In the genomic region with DNA sequence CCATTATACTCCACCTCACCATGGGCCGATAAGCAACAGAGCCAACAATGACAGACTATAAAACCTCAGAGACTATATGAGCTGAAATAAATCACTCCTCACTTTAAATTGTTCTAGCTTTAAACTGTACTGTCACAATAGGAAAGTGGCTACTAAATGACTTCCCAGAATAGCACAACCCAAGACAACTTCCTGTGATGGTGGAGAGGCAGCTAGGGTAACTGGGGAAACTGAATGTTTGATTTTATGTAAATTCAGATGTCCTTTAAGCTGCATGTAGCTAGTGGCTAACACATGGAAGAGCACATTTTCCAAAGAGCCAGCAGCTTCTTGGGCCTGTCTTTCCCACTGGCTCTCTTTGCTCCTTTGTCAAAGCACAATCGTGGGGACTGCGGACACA, we compare ENCODE assay signal across 18 mouse cellular contexts.
"Had no signal": no experiment of that assay in that cellular context is flagged by ENCODE, and none has a peak within 500 bp of the region (broad histone marks: within the 10 kb centered on the region; RNA-seq: fewer than 3 reads in every experiment).

No protein-coding gene starts in this region.

- DNase-seq: liver, postnatal 0 days; lung, adult 2 months; lung, postnatal 14 days; lung, postnatal 36 days; right cerebral cortex, postnatal 14 days; thymus, adult 2 months; thymus, postnatal 25 days; thymus, postnatal 4 days had no signal

- H3K4me2 ChIP-seq: lung, embryonic 15.5 days; midbrain, embryonic 11.5 days; midbrain, embryonic 13.5 days; midbrain, embryonic 15.5 days; neural tube, embryonic 12.5 days; stomach, embryonic 15.5 days had no signal

- H3K27me3 ChIP-seq: lung, embryonic 15.5 days; megakaryocyte, embryonic 14.5 days; midbrain, embryonic 13.5 days; midbrain, embryonic 15.5 days; neural tube, embryonic 12.5 days; stomach, embryonic 15.5 days had no signal

- H3K27ac ChIP-seq: lung, embryonic 15.5 days; macrophage; midbrain, embryonic 13.5 days; midbrain, embryonic 15.5 days; neural tube, embryonic 12.5 days; stomach, embryonic 15.5 days; stomach, postnatal 0 days had no signal

- ATAC-seq: liver, postnatal 0 days; lung, postnatal 0 days; midbrain, embryonic 13.5 days; midbrain, embryonic 15.5 days had no signal

- H3K9ac ChIP-seq: liver, postnatal 0 days; lung, embryonic 15.5 days; midbrain, embryonic 13.5 days; midbrain, embryonic 15.5 days; neural tube, embryonic 12.5 days; stomach, embryonic 15.5 days had no signal

- H3K36me3 ChIP-seq: midbrain, embryonic 15.5 days had no signal

- H3K4me3 ChIP-seq: lung, embryonic 15.5 days; midbrain, embryonic 13.5 days; midbrain, embryonic 15.5 days; neural tube, embryonic 12.5 days; stomach, embryonic 15.5 days had no signal

- H3K9me3 ChIP-seq: lung, embryonic 15.5 days; midbrain, embryonic 13.5 days; midbrain, embryonic 15.5 days; neural tube, embryonic 12.5 days; stomach, embryonic 15.5 days had no signal

- H3K4me1 ChIP-seq: lung, embryonic 15.5 days; midbrain, embryonic 13.5 days; midbrain, embryonic 15.5 days; neural tube, embryonic 12.5 days; stomach, embryonic 15.5 days had no signal
